Mouse (Mus musculus) CH12.LX (cell line): ENCODE results near the gene Ano5. TPM values are rescaled to one million over a fixed set of nuclear protein-coding genes. Genes with fewer than 3 reads are reported as not detected.

Source experiments
- DNase-seq: peaks from one replicate; pipeline ENCODE4 v3.0.0-alpha.2; 2013; ENCODE audit errors: extremely low read depth
- H3K27ac ChIP-seq: 2 replicates; pipeline ENCODE4 v1.5.1; 2012; ENCODE audit warnings: low read depth, mild to moderate bottlenecking, control low read depth, moderate library complexity; ENCODE audit not compliant: insufficient read depth
- H3K27me3 ChIP-seq: replicated peaks from 2 replicates; pipeline ENCODE3; 2012; ENCODE audit warnings: inconsistent platforms
- H3K36me3 ChIP-seq, 2 experiments: replicated peaks in 1 of 2; 2 replicates each; pipeline versions ENCODE3 to v1.6.1; 2012; ENCODE audit warnings: inconsistent platforms in 1 of 2, low read length in 1 of 2, mild to moderate bottlenecking in 1 of 2, mixed read lengths in 1 of 2, moderate library complexity in 1 of 2; ENCODE audit not compliant: control insufficient read depth in 1 of 2, insufficient read depth in 1 of 2
- H3K4me1 ChIP-seq, 2 experiments: 2 replicates each; pipeline ENCODE4 v1.6.1; 2012; ENCODE audit warnings: inconsistent platforms in 1 of 2, moderate library complexity in 1 of 2; ENCODE audit not compliant: insufficient read depth in 2 of 2, control insufficient read depth in 1 of 2
- H3K4me2 ChIP-seq: 2 replicates; pipeline ENCODE4 v1.6.1; 2012; ENCODE audit warnings: low read depth, mild to moderate bottlenecking, control low read depth; ENCODE audit not compliant: poor library complexity, insufficient read depth, severe bottlenecking
- H3K4me3 ChIP-seq, 3 experiments: fragments of 150-350 bp in 1 of 3; sonication (generic) in 1 of 3; replicated peaks in 1 of 3; 2 replicates each; pipeline versions ENCODE3 to v1.5.1; 2011 to 2012; ENCODE audit warnings: low read depth in 2 of 3, low read length in 2 of 3, mild to moderate bottlenecking in 2 of 3, moderate library complexity in 2 of 3, control low read depth in 1 of 3, improper control_type of control experiment in 1 of 3, inconsistent platforms in 1 of 3, mixed read lengths in 1 of 3; ENCODE audit not compliant: poor library complexity in 1 of 3
- H3K79me2 ChIP-seq: replicated peaks from 2 replicates; pipeline ENCODE4 v1.6.1; 2012; ENCODE audit warnings: mild to moderate bottlenecking, moderate library complexity; ENCODE audit not compliant: control insufficient read depth, poor library complexity, insufficient read depth, severe bottlenecking; ENCODE audit errors: extremely low read depth
- H3K9ac ChIP-seq: 2 replicates; pipeline ENCODE4 v1.6.1; 2012; ENCODE audit warnings: low read depth, mild to moderate bottlenecking, control low read depth, moderate library complexity; ENCODE audit not compliant: insufficient read depth
- H3K9me3 ChIP-seq: replicated peaks from 2 replicates; pipeline ENCODE3; 2012; ENCODE audit warnings: low read length, inconsistent platforms, mixed read lengths
- CHD1 ChIP-seq: IDR thresholded peaks from 2 replicates; pipeline ENCODE4 v1.6.1; 2012; ENCODE audit warnings: low read depth, low read length, improper control_type of control experiment, inconsistent platforms
- CHD2 ChIP-seq: IDR thresholded peaks from 2 replicates; pipeline ENCODE4 v1.6.1; 2011; ENCODE audit warnings: low read length, improper control_type of control experiment
- CTCF ChIP-seq, 2 experiments: IDR thresholded peaks in 1 of 2; conservative IDR thresholded peaks in 1 of 2; 2 replicates each; pipeline ENCODE4 v1.5.1; 2011 to 2012; ENCODE audit warnings: low read depth in 2 of 2, low read length in 2 of 2, improper control_type of control experiment in 1 of 2, inconsistent platforms in 1 of 2, mild to moderate bottlenecking in 1 of 2, moderate library complexity in 1 of 2
- ELF1 ChIP-seq: IDR thresholded peaks from 2 replicates; pipeline ENCODE4 v1.6.1; 2014; ENCODE audit warnings: low read depth, mild to moderate bottlenecking, inconsistent platforms, low read length, improper control_type of control experiment
- EP300 ChIP-seq: IDR thresholded peaks from 2 replicates; pipeline ENCODE4 v1.6.1; 2011; ENCODE audit warnings: low read length, improper control_type of control experiment
- JUN ChIP-seq: IDR thresholded peaks from 2 replicates; pipeline ENCODE4 v1.6.1; 2011; ENCODE audit warnings: low read depth, mild to moderate bottlenecking, low read length, improper control_type of control experiment, moderate library complexity; ENCODE audit not compliant: insufficient read depth
- KAT2A ChIP-seq: IDR thresholded peaks from 2 replicates; pipeline ENCODE4 v1.6.1; 2012; ENCODE audit warnings: low read length, improper control_type of control experiment, inconsistent platforms; ENCODE audit not compliant: insufficient replicate concordance
- MAX ChIP-seq: IDR thresholded peaks from 2 replicates; pipeline ENCODE4 v1.6.1; 2011; ENCODE audit warnings: low read length, improper control_type of control experiment
- MAZ ChIP-seq: IDR thresholded peaks from 2 replicates; pipeline ENCODE4 v1.6.1; 2012; ENCODE audit warnings: low read depth, mild to moderate bottlenecking, inconsistent platforms, low read length, improper control_type of control experiment, moderate library complexity
- MXI1 ChIP-seq: IDR thresholded peaks from 2 replicates; pipeline ENCODE4 v1.6.1; 2011; ENCODE audit warnings: mild to moderate bottlenecking, low read depth, low read length, improper control_type of control experiment
- PAX5 ChIP-seq: IDR thresholded peaks from 2 replicates; pipeline ENCODE4 v1.6.1; 2012; ENCODE audit warnings: low read length, inconsistent platforms, mixed read lengths
- SIN3A ChIP-seq: IDR thresholded peaks from 2 replicates; pipeline ENCODE4 v1.6.1; 2012; ENCODE audit warnings: low read length, improper control_type of control experiment, inconsistent platforms
- SMC3 ChIP-seq: IDR thresholded peaks from 2 replicates; pipeline ENCODE4 v1.6.1; 2011; ENCODE audit warnings: low read depth, low read length, improper control_type of control experiment
- UBTF ChIP-seq: IDR thresholded peaks from 2 replicates; pipeline ENCODE4 v1.6.1; 2012; ENCODE audit warnings: low read depth, mild to moderate bottlenecking, inconsistent platforms, low read length, improper control_type of control experiment, moderate library complexity
- ZNF384 ChIP-seq: IDR thresholded peaks from 2 replicates; pipeline ENCODE4 v1.6.1; 2012; ENCODE audit warnings: low read depth, low read length, improper control_type of control experiment, inconsistent platforms
- dilution Hi-C: fragments of 300-500 bp; cut with MboI; formaldehyde crosslinking; loops from 2 replicates; pipeline ENCODE4 v1.14.3; 2020; ENCODE audit warnings: low sequenced_read_pairs; ENCODE audit not compliant: extremely low pct_unique_long_range_greater_than_20kb, extremely low pct_ligation_motif_present
- in situ Hi-C: fragments of 300-500 bp; cut with MboI; formaldehyde crosslinking; loops from 3 replicates; pipeline ENCODE4 v1.14.3; 2019; ENCODE audit warnings: low sequenced_read_pairs, low pct_ligation_motif_present, low pct_unique_long_range_greater_than_20kb, mixed read lengths
- polyA plus RNA-seq: library from polyadenylated mRNA; unstranded; fragments of >175 nt; gene quantifications from 2 replicates; pipeline ENCODE4 v1.2.1, GENCODE M21; 2012; ENCODE audit warnings: low read depth; ENCODE audit not compliant: insufficient read length
- total RNA-seq, 2 experiments: library from RNA; depleted of rRNA; stranded (reverse); fragments of 300-350 nt in 1 of 2; fragments of >200 nt in 1 of 2; gene quantifications; 2 replicates each; pipeline ENCODE4 v1.2.3; 2012 to 2014

The Ano5 gene
- total RNA-seq (2012; rRNA removed) (not detected in 2 replicates), total RNA-seq (2014; rRNA removed) (not detected in 2 replicates), polyA plus RNA-seq (not detected in 2 replicates)

GRCm38 (mm10) chr7:51510671-51511651, at the start of gene Ano5:
TSS of gene Ano5 (plus strand) at chr7:51511029.
- dilution Hi-C loops, result no loop called here
- H3K36me3 ChIP-seq, result no peaks in the 10 kb centered on the region
- TF ChIP-seq KAT2A (no peak), SMC3 (no peak), CTCF (conservative IDR thresholded peaks at IDR 0.05 in 1 of 2, IDR thresholded peaks at IDR 0.05 in 1 of 2; ENCODE audit: low read depth in 2 of 2, low read length in 2 of 2) (no peak), ELF1 (no peak), CHD1 (no peak)
- in situ Hi-C loops, result no loop called here
- no peak within 1 kb of the TSS for H3K27ac ChIP-seq
- no peak within 1 kb of the TSS for H3K4me3 ChIP-seq
- H3K79me2 ChIP-seq, result no peaks in the 10 kb centered on the region
- no peak within 1 kb of the TSS for H3K9ac ChIP-seq
- no peak within 1 kb of the TSS for H3K4me2 ChIP-seq
- no peaks in the 10 kb centered on the region for H3K4me1 ChIP-seq
- DNase-seq, result no peak
- no peaks in the 10 kb centered on the region for H3K27me3 ChIP-seq
- H3K9me3 ChIP-seq, result peaks cover 46% of the 10 kb centered on the region

GRCm38 (mm10) chr7:51499396-51499795, 11.4 kb upstream of the Ano5 start:
- no peak overlapping the region for H3K4me2 ChIP-seq
- H3K9me3 ChIP-seq, result peaks cover 9% of the 10 kb centered on the region
- no peaks in the 10 kb centered on the region for H3K79me2 ChIP-seq
- in situ Hi-C loops, result no loop called here
- no peak overlapping the region for H3K27ac ChIP-seq
- TF ChIP-seq SIN3A, result no peak
- TF ChIP-seq ELF1, result no peak
- TF ChIP-seq UBTF, result no peak
- TF ChIP-seq CHD1, result no peak
- no peak for TF ChIP-seq ZNF384
- TF ChIP-seq PAX5, result no peak
- TF ChIP-seq CHD2, result no peak
- TF ChIP-seq MAZ, result no peak
- no peak for TF ChIP-seq CTCF (conservative IDR thresholded peaks at IDR 0.05 in 1 of 2, IDR thresholded peaks at IDR 0.05 in 1 of 2; ENCODE audit: low read depth in 2 of 2, low read length in 2 of 2)
- TF ChIP-seq EP300, result no peak
- no peak for TF ChIP-seq MAX
- TF ChIP-seq MXI1, result no peak
- TF ChIP-seq JUN, result no peak
- H3K4me3 ChIP-seq, result no peak overlapping the region
- H3K4me1 ChIP-seq, result no peaks in the 10 kb centered on the region
- no peak for DNase-seq
- dilution Hi-C loops, result no loop called here
- no peak overlapping the region for H3K9ac ChIP-seq
- no peaks in the 10 kb centered on the region for H3K36me3 ChIP-seq
- H3K27me3 ChIP-seq, result no peaks in the 10 kb centered on the region
